Mouse (Mus musculus) megakaryocyte, embryonic 14.5 days (primary cell): ENCODE measurements at regions not wholly inside any gene's neighbourhood (a gene's known extent, or its start where the extent isn't known, plus 50 kb on each side); places are given as distances from the start of the nearest gene placed in this dataset.

Source experiments
- FLI1 ChIP-seq: IDR thresholded peaks from 2 replicates; pipeline ENCODE4 v1.6.1; 2012; ENCODE audit warnings: low read length, inconsistent platforms, mixed read lengths
- GATA1 ChIP-seq: IDR thresholded peaks from 3 replicates; pipeline ENCODE4 v1.6.1; 2012; ENCODE audit warnings: mixed read lengths, low read length, inconsistent platforms, borderline replicate concordance

GRCm38 (mm10) chr9:43982359-43982889 is 60.8 kb upstream of the Thy1 start:
- TF ChIP-seq GATA1 = no peak
- TF ChIP-seq FLI1 = no peak
